Mouse (Mus musculus): ENCODE data around the gene Ccdc105.

Gene Ccdc105

DNA sequence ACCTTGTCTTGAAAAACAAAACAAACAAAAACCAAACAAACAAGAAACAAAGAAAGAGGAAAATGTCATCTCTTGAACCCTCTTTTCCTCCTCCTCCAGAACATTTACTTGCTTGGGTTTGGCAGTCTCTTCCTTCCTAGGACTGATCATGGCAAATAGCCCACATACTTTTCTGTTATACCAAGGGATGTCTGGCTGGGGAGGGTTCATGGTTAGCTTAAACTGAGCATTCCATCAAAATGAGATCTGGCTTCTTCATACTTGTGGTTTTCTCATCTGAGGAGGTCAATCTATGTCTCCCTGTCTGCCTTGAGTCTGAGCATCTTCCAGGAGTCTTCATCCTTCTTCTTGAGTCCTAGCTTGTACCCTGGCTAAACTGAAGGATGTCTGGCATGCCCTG lies 36.6 kb downstream of the Ccdc105 start:
- no peak for DNase-seq (ENCODE audit: low spot score in 2 of 2)

DNA sequence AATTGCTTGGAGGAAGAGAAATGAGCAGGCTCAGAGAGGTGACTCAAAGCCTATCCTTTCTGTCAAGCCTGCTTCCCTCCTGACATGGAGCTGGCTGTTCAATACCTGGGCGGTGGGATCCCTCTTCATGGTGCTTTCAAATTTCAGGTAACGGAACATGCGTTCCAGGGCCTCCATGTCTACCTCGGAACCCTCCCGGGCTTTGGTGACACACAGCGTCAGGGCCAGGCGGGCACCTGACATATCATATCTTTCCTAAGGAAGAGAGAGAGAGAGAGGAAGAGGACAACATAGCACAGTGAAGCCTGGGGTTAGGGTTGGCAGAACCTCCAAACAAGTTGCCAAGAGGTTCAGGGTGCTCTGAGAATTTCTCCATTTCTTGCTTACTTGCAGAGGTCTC lies 37.7 kb downstream of the Ccdc105 start:
- DNase-seq (ENCODE audit: low spot score in 2 of 2): no peak

DNA sequence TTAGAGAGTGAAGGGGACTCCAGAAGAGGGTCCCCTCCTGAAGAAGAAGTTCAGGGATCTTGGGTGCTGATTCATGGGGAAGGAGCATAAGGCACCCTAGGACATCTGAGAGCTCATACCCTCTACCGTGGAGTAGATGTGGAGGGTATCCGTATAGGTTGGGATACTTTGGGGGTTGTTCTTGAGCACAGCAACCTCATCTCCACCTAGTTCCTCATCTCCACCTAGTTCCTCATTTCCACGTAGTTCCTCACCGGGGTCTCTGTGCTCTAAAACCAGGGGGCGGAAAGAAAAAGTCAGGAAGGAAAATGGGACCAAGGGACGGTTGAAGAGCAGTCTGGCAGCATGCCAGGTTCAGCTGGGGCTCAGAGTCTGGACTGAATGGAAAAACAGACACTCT lies 38.7 kb downstream of the Ccdc105 start:
- DNase-seq (ENCODE audit: low spot score in 2 of 2): no peak

DNA sequence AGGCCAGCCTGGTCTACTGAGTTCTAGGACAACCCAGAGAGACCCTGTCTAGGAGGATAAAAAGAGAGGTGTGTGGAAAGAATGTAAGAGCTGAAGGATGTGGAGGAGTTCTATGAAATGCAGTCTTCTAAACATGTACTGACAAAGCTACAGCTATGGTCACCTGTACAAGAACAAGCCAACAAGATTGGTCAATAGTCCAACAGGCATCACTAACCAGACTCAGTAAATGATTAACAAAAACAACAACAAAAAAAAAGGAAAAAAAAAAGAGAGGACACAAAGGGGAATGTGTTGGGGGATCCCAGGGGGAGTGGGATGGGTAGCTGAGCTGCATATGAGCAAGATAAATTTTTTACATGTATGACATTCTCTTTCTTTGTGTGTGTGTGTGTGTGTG lies 42.2 kb downstream of the Ccdc105 start:
- DNase-seq (ENCODE audit: low spot score in 2 of 2): no peak

DNA sequence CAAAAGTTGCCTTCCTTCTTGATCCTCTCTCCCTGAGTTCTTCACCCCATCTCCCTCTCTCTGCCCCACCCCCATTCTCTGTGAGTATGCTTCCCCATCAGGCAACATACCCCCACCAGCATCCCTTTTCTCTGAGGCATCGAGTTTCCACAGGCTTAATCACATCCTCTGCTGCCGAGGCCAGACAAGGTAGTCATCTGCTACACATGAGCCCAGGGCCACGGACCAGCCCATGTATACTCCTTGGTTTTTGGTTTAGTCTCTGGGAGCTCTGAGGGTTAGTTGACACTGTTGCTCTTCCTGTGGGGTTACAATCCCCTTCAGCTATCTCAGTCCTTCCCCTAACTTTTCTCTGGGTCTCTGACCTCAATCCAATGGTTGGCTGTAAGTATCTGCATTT lies 52.0 kb downstream of the Ccdc105 start:
- no peak for DNase-seq (ENCODE audit: low spot score in 2 of 2)
